Mouse (Mus musculus) ES-E14 (cell line): ENCODE data around the gene Atad1.

Experiments
- HCFC1 ChIP-seq: IDR thresholded peaks from 2 replicates; pipeline ENCODE4 v1.6.1; 2012; ENCODE audit warnings: low read length, inconsistent platforms, borderline replicate concordance; ENCODE audit not compliant: insufficient read depth
- MAFK ChIP-seq: IDR thresholded peaks from 2 replicates; pipeline ENCODE4 v1.6.1; 2014; ENCODE audit warnings: mild to moderate bottlenecking, low read depth, low read length, inconsistent platforms; ENCODE audit not compliant: insufficient read depth

DNA sequence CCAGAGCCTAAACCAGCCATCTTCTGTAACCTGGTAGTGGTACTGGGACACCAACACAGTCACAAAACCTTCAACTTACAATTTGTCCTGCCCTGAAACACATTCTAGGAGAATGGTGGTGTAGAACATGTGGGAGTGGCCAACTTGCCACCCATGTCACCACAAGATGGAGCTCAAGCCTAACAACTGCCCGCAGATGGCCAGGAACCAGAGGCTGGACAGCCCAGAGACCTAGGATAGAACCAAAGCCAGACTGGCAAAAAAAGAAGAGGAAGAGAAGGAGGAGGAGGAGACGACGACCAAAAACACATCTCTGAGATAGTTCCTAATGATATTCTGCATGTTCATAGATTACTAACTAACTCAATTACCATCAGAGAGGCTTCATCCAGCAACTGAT, 24.4 kb downstream of the Atad1 start:
- TF ChIP-seq HCFC1 (no peak), MAFK (no peak)
